Mouse (Mus musculus): ENCODE measurements around the gene Zfp94.
"Not testable (repeated sequence)": the region's sequence is repeated elsewhere in the genome, so short reads cannot be mapped to it uniquely, and the experiment has no call there.

Gene Zfp94

GRCm38 (mm10) chr7:24278771-24279170 lies 37.7 kb downstream of the Zfp94 start:
- not testable (repeated sequence) for DNase-seq (ENCODE audit: extremely low read depth, low read depth)

DNA sequence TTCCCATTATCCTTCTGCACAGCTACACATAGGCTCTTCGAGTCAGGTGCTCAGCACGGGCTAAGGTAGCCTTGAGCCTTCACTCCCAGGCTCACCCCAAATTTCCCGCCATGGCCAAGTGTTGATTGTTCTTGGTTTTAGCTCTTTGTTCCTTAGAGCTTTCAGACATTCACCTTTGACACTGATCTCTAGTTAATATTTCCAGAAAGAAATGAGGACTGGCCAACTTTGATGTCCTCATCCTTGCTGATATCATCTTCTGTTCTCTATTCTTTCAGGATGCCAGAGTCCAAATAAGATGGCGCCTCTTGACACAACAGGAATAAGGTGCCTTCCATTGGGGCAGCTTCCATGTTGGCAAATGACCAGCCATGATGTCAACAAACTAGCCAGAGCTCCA lies 42.0 kb downstream of the Zfp94 start:
- DNase-seq (ENCODE audit: extremely low read depth, low read depth) = no peak

- DNase-seq (ENCODE audit: extremely low read depth, low read depth) = no peak
Observed at GRCm38 (mm10) chr7:24271191-24271590, 45.3 kb downstream of the Zfp94 start.

GRCm38 (mm10) chr7:24270288-24270672 lies 46.2 kb downstream of the Zfp94 start, which contains the start of gene Zfp93:
TSS of gene Zfp93 (plus strand) at chr7:24270420.
- no peak for DNase-seq (ENCODE audit: extremely low read depth, low read depth)

DNA sequence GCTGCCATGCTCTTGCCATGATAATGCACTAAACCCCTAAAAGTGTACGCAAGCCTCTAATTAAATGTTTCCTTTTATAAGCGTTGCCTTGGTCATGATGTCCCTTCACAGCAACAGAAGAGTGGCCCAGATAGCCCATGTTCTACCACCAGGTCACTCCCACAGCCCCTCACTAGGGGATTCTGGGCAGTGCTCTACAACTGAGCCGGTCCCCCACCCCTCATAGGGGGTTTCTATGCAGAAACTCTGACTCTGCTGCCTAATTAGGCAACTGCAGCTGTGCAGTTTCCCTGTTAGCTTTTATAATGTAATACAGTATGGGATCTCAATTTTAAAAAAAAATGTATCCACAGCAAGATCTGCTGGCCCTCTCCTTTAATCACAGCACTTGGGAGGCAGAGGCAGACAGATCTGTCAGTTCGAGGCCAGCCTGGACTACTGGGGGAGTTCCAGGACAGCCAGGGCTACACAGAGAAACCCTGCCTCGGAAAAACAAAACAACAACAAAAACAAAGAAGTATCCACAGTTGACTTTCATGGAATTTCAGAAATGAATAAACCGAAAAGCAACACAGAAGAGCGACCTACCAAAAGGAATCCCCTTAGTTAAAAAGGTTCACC lies 46.7 kb downstream of the Zfp94 start:
- DNase-seq (ENCODE audit: extremely low read depth, low read depth) = no peak

DNA sequence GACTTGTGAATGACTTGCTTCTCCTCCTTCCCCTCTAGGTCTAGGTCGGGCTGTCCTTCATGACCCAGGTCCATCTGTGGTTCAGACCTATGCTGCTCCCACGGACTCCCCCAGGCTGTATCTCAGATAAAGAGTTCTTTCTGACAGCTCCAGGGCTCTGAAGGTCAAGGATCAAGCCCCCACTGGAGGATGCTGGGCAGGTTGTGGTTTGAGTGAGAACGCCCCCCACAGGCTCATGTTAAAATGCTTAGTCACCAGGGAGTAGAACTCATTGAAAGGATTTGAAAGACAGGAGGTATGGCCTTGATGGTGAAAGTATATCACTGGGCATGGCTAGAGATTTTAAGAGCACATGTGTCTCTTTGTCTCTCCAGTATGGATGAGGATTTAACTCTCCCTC lies 47.2 kb downstream of the Zfp94 start:
- DNase-seq (ENCODE audit: extremely low read depth, low read depth) = no peak

GRCm38 (mm10) chr7:24268176-24269155 lies 48.0 kb downstream of the Zfp94 start:
- no peak for DNase-seq (ENCODE audit: extremely low read depth, low read depth)

DNA sequence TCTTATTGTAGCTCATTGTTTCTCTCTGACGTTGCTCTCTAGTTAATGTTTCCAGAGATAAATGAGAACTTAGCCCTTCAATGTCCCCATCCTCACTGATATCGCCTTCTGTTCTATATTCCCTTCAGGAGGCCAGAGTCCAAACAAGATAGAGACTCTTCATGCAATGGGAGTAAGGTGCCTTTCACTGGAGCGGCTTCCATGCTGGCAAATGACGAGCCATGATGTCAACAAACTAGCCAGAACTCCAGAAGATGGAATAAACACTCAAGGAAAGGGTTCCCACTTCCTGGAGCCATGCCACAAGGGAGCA lies 56.5 kb downstream of the Zfp94 start:
- DNase-seq (ENCODE audit: extremely low read depth, low read depth) = no peak

DNA sequence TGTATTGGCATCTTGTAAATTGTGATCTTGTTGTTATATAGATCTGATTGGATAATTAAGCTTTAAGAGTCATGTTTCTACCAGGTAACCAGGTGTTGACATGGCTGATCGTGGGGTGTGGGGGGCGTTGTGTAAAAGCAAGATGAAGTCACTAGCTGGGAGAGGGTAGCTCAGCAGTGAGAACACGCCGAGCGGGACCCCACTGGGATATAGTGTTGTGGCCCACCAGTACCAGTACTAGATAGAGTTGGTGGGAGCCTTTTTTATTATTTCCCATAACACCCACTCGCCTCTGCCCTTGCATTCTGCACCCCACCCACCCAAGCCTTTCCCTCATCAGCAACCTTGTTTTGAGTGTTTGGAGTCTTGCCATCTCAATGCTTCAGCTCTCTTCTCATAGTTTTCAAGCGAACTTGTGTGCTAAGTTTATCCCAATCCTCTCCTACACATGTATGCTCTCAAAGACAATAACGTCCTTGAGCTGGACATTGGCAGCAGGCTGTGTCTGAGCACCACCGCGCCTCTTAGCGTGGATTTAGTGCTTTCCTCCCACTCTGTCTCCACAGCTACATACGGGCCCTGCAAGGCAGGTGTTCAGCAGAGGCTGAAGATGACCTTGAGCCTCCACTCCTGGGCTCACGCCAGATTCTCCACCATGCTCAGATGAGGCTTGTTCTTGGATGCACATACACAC lies 57.0 kb downstream of the Zfp94 start:
- no peak for DNase-seq (ENCODE audit: extremely low read depth, low read depth)

DNA sequence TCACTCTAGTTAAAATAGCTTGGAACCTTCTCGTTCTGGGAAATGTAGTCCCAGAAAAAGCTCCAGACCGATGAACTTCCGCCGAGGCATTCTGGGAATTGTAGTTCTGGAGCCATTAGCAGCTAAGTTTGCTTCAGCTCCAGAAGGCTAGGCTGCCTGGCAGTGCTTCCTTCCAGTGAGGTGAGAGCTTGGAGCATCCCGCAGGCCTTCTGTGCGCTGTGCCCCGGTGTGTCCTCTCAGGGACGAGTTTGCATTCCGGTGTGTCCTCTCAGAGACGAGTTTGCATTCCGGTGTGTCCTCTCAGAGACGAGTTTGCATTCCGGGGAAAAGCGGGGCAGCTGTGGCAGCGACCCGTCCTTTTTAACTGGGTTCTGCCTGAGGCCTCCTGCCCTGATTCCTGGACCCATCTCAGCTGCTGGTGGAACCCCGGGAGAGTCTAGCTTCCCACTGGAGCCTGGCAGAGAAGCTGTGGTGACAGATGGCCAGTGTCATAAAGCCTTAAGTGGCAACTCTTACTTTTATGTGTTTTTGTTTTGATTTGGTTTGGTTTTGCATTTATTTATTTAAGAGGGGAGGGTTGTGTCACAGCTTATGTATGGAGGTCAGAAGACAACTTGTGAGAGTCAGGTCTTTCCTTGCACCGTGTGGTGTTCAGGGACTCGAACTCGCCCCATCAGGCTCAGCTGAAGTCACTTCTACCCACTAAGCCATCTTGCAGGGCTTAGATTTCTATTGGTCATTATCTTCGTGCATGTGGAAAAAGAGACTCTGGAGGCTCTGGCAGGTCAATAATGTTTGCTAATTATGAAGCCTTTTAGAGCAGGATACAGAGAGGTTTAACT lies 61.6 kb downstream of the Zfp94 start, which contains the start of gene Zfp108:
TSS of gene Zfp108 (plus strand) at position 162 of the 842 bp plus-strand sequence.
- no peak for DNase-seq (ENCODE audit: extremely low read depth, low read depth)

GRCm38 (mm10) chr7:24253779-24254615 lies 62.5 kb downstream of the Zfp94 start:
- no peak for DNase-seq (ENCODE audit: extremely low read depth, low read depth)
